Mouse (Mus musculus) lung, embryonic 14.5 days (tissue): ENCODE results near the gene Gm28305. TPM values are rescaled to one million over a fixed set of nuclear protein-coding genes. Genes with fewer than 3 reads are reported as not detected.

ENCODE experiments used
- ATAC-seq: fragments of 200-750 bp; cut with Nextera tagmentation; 2 replicates; pipeline ENCODE4 v1.8.0; 2017; ENCODE audit warnings: mild to moderate bottlenecking, moderate TSS enrichment, moderate library complexity; ENCODE audit not compliant: insufficient read depth
- DNase-seq: peaks from one replicate; pipeline ENCODE4 v3.0.0-alpha.2; 2015
- H3K27ac ChIP-seq: fragments of 300-500 bp; sonication (generic); 2 replicates; pipeline ENCODE4 v1.5.1; 2014; ENCODE audit warnings: low read depth, mild to moderate bottlenecking, moderate library complexity
- H3K27me3 ChIP-seq: fragments of 300-500 bp; sonication (generic); 2 replicates; pipeline ENCODE4 v1.6.1; 2014; ENCODE audit warnings: low read length, control low read depth; ENCODE audit not compliant: insufficient read depth
- H3K36me3 ChIP-seq: fragments of 300-500 bp; sonication (generic); 2 replicates; pipeline ENCODE4 v1.6.1; 2014; ENCODE audit warnings: control low read depth; ENCODE audit not compliant: insufficient read depth
- H3K4me1 ChIP-seq: fragments of 300-500 bp; sonication (generic); 2 replicates; pipeline ENCODE4 v1.6.1; 2014; ENCODE audit warnings: antibody characterized with exemption, control low read depth; ENCODE audit not compliant: insufficient read depth
- H3K4me2 ChIP-seq: fragments of 300-500 bp; sonication (generic); 2 replicates; pipeline ENCODE4 v1.6.1; 2014; ENCODE audit warnings: mild to moderate bottlenecking
- H3K4me3 ChIP-seq: fragments of 300-500 bp; sonication (generic); 2 replicates; pipeline ENCODE4 v1.5.1; 2014; ENCODE audit warnings: low read depth, low read length
- H3K9ac ChIP-seq: fragments of 300-500 bp; sonication (generic); 2 replicates; pipeline ENCODE4 v1.6.1; 2014
- H3K9me3 ChIP-seq: fragments of 300-500 bp; sonication (generic); 2 replicates; pipeline ENCODE4 v1.6.1; 2016; ENCODE audit warnings: low read depth, low read length, control low read depth
- CTCF ChIP-seq: IDR thresholded peaks from 2 replicates; pipeline ENCODE4 v1.5.1; 2016; ENCODE audit warnings: antibody characterized with exemption, low read depth
- WGBS: fragments of 180-500 bp; shearing (Covaris S2); extraction: QIAGEN DNeasy Blood & Tissue Kit; methylation state at CpG from one replicate; pipeline ENCODE4 v1.1.7; 2014; 5-methylcytosine and 5-hydroxymethylcytosine counted together
- polyA plus RNA-seq: library from polyadenylated mRNA; unstranded; fragments of >200 nt; fragmentation: Nextera tagmentation; extraction: Ambion mirVana; gene quantifications from 2 replicates; pipeline ENCODE4 v1.2.1, GENCODE M21; 2014

The Gm28305 gene
- polyA plus RNA-seq, 1 experiment from 2014 or later = not detected

DNA sequence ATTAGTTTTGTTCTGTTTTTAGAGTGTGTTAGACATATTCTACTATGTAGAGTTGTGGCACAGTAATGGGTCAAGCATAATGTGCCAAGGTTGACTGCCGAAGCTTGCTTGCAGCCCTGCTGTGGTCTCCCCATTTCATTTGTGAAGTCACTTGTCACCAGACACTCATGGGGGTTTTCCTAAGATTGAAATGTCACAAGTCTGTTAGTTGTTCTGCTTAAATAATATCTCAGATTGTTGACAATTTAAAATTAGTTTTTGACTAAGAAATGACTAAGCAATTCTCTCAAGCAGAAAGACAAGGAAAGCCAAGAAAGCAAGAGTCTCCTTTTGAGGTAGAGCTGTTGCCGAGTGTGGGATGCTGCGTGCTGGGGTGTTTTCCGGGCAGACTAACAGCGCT lies 52.5 kb downstream of the Gm28305 start:
- no peak for TF ChIP-seq CTCF
- ATAC-seq = no peak

GRCm38 (mm10) chr9:104098256-104098655 lies 57.8 kb downstream of the Gm28305 start:
- H3K27ac ChIP-seq = no peak overlapping the region
- H3K9me3 ChIP-seq = no peaks in the 10 kb centered on the region
- H3K36me3 ChIP-seq = no peaks in the 10 kb centered on the region
- DNase-seq (peak; percentile 23), ATAC-seq (no peak)
- no peaks in the 10 kb centered on the region for H3K27me3 ChIP-seq
- TF ChIP-seq CTCF = no peak
- no peak overlapping the region for H3K4me2 ChIP-seq
- no peaks in the 10 kb centered on the region for H3K4me1 ChIP-seq
- no peak overlapping the region for H3K9ac ChIP-seq
- 49% methylated on average over 5 of the region's 5 CpGs for WGBS
- no peak overlapping the region for H3K4me3 ChIP-seq

More for the DNA sequence above, 52.5 kb downstream of the Gm28305 start:
- Histone ChIP-seq H3K27ac (no peak overlapping the region), H3K4me1 (no peaks in the 10 kb centered on the region), H3K9ac (no peak overlapping the region), H3K36me3 (no peaks in the 10 kb centered on the region), H3K9me3 (no peaks in the 10 kb centered on the region), H3K4me2 (no peak overlapping the region), H3K27me3 (no peaks in the 10 kb centered on the region), H3K4me3 (no peak overlapping the region)
- WGBS = 90% methylated on average over 5 of the region's 5 CpGs
- no peak for DNase-seq

DNA sequence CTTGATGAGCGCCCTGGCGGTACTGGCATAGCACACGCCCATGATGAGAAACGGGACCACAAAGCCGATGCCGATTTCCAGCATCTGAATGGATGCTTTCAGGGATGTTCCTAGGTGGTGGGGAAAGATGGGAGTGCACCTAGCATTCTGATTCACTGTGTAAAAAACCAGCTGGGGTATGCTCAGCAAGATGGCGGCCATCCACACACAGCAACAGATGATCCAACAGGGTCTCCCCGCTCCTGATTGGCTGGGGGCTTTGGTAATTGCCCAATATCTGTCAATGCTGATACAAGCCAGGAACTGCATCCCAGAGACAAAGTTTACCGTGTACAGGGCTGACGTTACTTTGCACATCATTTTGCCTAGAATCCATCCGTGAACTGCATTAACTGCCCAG lies 58.6 kb downstream of the Gm28305 start:
- H3K4me1 ChIP-seq = no peaks in the 10 kb centered on the region
- H3K27ac ChIP-seq = no peak overlapping the region
- no peak overlapping the region for H3K4me3 ChIP-seq
- H3K27me3 ChIP-seq = no peaks in the 10 kb centered on the region
- no peak overlapping the region for H3K4me2 ChIP-seq
- DNase-seq (no peak), ATAC-seq (no peak)
- 89% methylated on average over 11 of the region's 11 CpGs for WGBS
- no peaks in the 10 kb centered on the region for H3K9me3 ChIP-seq
- no peaks in the 10 kb centered on the region for H3K36me3 ChIP-seq
- H3K9ac ChIP-seq = no peak overlapping the region
- TF ChIP-seq CTCF = no peak

- Histone ChIP-seq H3K9me3 (no peaks in the 10 kb centered on the region), H3K9ac (no peak overlapping the region), H3K4me1 (no peaks in the 10 kb centered on the region), H3K27ac (no peak overlapping the region), H3K4me3 (no peak overlapping the region), H3K4me2 (no peak overlapping the region), H3K36me3 (no peaks in the 10 kb centered on the region), H3K27me3 (no peaks in the 10 kb centered on the region)
- TF ChIP-seq CTCF = no peak
- ATAC-seq (no peak), DNase-seq (no peak)
- WGBS = 53% methylated on average over 7 of the region's 7 CpGs
Measured at GRCm38 (mm10) chr9:104100822-104101221, 60.4 kb downstream of the Gm28305 start.

- Histone ChIP-seq H3K4me3 (no peak overlapping the region), H3K9me3 (no peaks in the 10 kb centered on the region), H3K36me3 (no peaks in the 10 kb centered on the region), H3K4me1 (no peaks in the 10 kb centered on the region), H3K9ac (no peak overlapping the region), H3K4me2 (no peak overlapping the region), H3K27me3 (no peaks in the 10 kb centered on the region), H3K27ac (no peak overlapping the region)
- no peak for TF ChIP-seq CTCF
- 43% methylated on average over 3 of the region's 3 CpGs for WGBS
- no peak for DNase-seq
- ATAC-seq = no peak
Measured at GRCm38 (mm10) chr9:104101458-104101857, 61.0 kb downstream of the Gm28305 start.

DNA sequence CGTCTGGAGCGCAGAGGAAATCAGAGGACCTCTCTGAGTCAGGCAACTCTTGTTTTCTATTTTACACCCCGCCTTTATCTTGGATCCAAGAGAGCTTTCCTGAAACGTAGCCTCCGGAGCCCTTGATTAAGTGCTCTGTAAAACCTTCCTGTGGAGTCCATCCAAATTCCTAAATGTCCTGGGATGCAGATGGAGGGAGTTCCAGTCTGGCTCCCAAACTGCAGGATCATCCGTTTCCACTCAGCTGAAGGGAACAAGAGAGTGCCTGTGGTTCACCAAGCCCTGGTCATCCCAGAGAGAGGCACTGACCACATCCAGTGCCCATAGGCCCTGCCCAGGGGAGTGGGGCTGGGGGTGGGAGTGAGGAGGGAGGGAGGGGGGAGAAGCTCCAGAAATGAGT lies 61.8 kb downstream of the Gm28305 start:
- H3K4me1 ChIP-seq = no peaks in the 10 kb centered on the region
- DNase-seq = peak; percentile 32
- no peaks in the 10 kb centered on the region for H3K27me3 ChIP-seq
- H3K4me3 ChIP-seq = no peak overlapping the region
- TF ChIP-seq CTCF = no peak
- no peak overlapping the region for H3K9ac ChIP-seq
- ATAC-seq = peak; percentile 24; the same call in 1 of the 2 replicates
- H3K27ac ChIP-seq = no peak overlapping the region
- WGBS = 35% methylated on average over 6 of the region's 6 CpGs
- no peaks in the 10 kb centered on the region for H3K36me3 ChIP-seq
- H3K4me2 ChIP-seq = no peak overlapping the region
- no peaks in the 10 kb centered on the region for H3K9me3 ChIP-seq

DNA sequence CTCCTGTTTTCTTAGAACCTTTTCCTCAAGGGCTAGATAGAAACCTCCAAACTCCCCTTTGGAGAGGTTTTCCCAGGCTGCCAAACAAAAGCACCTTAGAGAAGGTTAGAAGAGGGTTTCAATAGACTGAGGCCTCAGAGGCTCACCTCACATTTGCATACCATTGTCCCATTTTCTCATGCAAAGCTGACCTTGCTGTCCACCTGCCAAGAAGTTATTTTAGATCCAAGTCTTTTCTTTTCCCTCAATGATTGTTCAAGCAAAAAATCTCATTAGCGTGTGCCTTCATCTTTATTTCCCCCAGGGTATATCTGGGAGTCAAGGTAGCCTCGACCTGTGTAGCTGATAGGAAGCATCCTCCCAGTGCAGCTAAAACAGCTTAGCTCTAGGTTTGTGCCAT lies 62.4 kb downstream of the Gm28305 start:
- Histone ChIP-seq H3K4me3 (no peak overlapping the region), H3K36me3 (no peaks in the 10 kb centered on the region), H3K27ac (no peak overlapping the region), H3K27me3 (no peaks in the 10 kb centered on the region), H3K4me2 (no peak overlapping the region), H3K9me3 (no peaks in the 10 kb centered on the region), H3K4me1 (no peaks in the 10 kb centered on the region), H3K9ac (no peak overlapping the region)
- WGBS = 43% methylated on average over 2 of the region's 2 CpGs
- DNase-seq = no peak
- TF ChIP-seq CTCF = no peak
- no peak for ATAC-seq

GRCm38 (mm10) chr9:104104986-104105385 lies 64.5 kb downstream of the Gm28305 start:
- Histone ChIP-seq H3K4me3 (no peak overlapping the region), H3K9me3 (no peaks in the 10 kb centered on the region), H3K9ac (no peak overlapping the region), H3K36me3 (no peaks in the 10 kb centered on the region), H3K4me1 (no peaks in the 10 kb centered on the region), H3K4me2 (no peak overlapping the region), H3K27me3 (no peaks in the 10 kb centered on the region), H3K27ac (no peak overlapping the region)
- no peak for ATAC-seq
- WGBS = 84% methylated on average over 2 of the region's 2 CpGs
- no peak for DNase-seq
- TF ChIP-seq CTCF = no peak
